Mouse (Mus musculus) urinary bladder, adult 2 months (tissue): ENCODE measurements at regions not wholly inside any gene's neighbourhood (a gene's known extent, or its start where the extent isn't known, plus 50 kb on each side); places are given as distances from the start of the nearest gene placed in this dataset.

Experiments used
- DNase-seq: peaks from one replicate; pipeline ENCODE4 v3.0.0; 2022; ENCODE audit warnings: low spot score

DNA sequence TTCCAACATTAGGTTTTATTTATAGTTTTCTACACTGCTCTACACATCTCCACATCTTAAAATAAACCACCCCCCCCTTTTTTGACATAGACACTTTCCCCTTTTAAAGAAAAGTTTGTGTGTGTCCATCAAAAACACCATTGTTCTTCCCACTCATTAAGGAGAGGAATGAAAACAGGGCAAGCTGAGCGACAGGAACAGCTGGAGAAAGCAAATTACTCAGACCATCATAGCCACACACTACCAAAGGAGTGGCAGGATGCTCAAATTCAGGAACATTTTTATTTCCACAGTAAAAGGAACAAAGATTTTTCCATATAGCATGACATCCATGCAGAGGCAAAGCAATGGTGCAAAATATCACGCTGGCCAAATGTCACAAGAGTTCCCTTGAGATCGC, 198.6 kb downstream of the Gm11361 start:
- DNase-seq, result no peak

DNA sequence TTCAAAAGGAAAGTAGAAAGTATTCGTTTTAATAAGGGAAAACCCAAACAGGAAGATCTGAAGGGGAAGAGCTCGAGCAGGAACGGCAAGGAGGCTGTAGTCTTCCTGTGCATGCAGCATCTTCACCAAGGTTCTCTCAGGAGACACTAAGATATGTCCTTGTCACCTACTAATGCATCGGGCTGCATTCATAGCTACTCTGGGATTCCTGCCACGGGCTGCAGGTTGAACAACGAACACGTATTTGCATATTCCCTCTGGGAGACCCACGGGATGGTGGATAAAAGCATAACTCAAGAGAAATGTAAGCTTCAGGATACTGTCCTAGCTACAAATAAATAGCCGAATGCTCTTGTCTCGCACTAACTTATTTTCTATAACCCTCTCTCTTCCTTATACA, 197.7 kb downstream of the Gm11361 start:
- no peak for DNase-seq

DNA sequence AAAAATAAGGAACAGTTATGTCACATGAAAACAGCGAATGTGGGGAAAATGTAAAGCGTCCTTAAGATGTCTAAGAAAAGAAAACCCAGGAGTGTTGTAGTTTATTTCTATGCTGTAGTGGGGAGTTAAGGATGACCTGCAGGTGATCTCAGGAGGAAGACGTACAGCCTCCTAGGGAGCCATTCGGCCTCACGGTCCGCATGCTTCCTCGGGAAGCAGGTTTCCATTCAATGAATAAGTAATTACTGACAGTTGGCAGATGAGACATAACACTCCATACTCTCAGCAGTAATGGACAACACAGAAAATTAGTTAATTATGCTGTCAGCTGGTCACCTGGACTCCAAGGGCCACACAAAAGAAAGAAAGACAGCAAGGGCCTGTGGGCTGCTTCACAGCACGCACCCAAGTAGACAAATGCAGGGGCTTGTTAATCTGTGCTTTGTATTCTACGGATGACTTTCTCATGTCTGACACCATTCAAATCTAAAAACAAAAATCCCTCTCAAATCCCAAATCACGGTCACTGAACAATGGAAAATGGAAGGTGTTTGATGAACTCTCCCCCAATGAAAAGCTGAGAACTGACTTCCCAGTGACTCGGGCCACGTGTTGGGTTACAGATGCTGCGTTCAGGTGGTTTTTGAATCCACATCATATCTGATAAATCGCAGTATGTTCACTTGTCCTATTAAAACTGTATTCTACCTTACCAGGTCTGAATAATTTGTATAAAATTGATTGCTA, 193.5 kb downstream of the Gm11361 start:
- no peak for DNase-seq

DNA sequence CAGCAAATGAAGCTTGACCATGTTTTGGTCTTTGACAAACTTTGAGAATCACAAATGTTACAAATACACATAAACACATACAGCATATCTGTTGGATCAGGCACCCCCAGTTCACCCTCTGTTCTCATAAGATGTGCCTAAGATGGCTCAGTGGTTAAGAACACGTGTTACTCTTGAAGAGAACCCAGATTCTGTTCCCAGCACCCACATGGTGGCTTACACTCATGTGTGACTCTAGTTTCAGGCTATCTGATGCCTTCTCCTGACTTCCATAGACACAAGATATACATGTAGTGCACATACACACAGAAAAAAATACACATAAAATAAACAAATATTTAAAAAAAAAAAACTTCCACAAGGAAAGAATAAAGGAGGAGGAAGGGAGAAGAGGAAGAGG, 191.7 kb downstream of the Gm11361 start:
- no peak for DNase-seq

DNA sequence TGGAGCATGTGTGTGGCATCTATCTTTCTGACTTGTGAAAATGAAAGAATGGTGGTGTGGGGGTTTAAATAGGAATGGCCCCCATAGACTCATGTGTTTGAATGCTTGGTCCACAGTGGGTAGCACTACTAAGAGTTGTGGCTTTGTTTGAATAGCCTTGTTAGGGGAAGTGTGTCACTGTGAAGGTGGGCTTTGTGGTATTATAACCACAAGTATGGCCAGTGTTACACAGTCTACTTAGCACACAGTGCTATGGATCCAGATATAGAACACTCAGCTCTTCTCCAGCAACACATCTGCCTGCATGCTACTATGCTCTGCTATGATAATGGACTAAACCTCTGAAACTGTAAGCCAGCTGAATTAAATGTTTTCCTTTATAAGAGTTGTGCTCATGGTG, 184.9 kb downstream of the Gm11361 start:
- no peak for DNase-seq

DNA sequence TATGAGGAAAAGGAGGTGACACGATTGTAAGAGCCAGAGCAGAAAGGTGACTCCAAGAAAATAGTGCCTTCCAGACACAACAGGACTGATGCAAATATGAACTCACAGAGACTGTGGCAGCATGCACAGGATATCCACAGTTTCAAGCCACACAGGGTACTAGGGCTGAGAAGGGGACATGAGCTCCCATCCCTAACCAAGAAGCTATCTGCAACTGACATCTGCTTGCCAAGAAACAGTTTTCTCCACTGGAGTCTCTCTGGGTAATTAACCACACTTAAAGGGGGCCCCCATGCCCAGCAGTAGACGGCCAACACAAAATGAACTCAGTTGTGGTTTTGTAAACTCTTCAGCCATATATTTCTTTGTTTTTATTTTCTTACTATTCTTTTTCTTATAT, 176.1 kb downstream of the Gm11361 start:
- no peak for DNase-seq

DNA sequence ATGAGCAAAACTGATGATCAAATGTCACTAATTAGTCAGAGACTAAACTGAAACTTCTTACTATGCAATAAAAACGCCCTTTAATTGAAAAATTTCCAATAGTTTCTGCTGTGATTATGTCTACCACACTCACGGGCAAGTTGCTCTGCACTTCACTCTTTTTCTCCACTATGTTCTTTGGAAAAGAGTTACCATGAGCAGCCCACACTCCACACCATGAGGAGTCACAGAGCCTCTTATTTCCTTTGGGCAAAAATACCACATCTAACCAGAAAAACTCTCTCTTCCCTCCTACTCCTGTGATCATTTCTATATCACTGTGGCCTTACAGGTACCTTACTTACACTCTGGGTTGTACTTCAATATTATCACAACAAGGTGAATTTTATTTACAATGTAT, 174.7 kb downstream of the Gm11361 start:
- DNase-seq, result no peak

DNA sequence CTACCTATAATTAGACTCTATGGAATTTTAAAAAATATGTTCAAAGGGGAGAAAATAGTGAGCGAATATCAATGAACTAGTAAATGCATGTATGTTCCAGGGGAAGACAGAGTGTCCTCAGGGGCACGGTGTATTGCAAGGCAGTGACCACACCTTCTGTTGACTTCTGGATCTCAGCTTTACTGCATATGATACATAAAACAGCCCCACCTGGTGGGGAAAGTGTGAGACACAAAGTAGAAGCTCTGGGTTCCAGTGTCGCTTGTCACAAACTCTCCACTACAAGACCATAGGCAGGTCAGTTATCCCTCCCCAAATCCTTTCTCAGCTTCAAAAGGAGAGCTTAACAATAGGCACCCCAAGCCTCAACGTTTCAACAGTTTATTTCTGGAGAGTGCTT, 168.8 kb downstream of the Gm11361 start:
- no peak for DNase-seq

DNA sequence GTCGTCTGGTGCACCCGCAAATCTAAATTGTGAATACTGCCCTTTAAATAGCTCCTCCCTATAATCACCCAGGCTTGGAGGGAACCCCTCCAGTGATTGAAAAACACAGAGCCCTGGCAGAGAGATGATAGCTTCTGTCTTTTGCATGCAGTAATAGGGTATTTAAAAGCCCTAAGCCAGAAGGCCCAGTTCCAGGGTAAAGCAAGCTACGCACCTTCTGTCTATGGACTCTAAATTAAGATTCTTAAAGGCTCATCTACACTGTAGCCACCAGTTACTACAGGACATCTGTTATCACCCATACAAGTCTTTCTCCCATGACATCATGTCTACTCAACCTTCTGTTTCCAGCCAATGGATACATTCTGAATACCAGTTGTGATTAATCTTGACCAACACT, 167.8 kb downstream of the Gm11361 start:
- DNase-seq, result no peak

DNA sequence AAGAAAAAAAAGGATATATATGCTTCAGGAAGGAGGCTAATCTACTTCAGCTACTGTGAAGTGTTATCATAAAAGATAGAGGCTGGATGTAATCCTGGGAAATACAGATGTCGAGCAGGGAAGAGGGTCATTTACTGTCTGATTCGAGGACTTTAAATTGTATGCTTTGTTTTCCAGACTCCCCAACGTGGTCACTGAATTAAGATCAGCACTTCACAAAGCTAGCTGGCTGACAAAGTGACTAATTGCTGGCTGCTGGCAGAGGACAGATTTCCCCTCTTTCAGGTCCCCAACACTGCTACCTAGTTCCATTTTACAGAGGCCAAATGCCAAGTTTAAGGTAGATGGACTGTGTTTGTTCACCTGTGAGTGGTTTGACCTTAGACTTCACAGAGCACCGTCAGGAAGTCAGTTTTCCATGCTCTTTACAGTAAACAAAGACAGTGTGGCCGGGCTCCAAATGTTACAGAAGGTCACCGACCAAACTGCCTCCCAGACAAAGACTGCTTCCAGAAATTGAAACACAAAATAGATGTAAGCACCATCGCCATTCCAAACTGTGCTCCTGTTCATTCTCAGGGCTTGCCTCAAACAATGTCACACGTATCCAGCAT, 167.2 kb downstream of the Gm11361 start:
- no peak for DNase-seq

DNA sequence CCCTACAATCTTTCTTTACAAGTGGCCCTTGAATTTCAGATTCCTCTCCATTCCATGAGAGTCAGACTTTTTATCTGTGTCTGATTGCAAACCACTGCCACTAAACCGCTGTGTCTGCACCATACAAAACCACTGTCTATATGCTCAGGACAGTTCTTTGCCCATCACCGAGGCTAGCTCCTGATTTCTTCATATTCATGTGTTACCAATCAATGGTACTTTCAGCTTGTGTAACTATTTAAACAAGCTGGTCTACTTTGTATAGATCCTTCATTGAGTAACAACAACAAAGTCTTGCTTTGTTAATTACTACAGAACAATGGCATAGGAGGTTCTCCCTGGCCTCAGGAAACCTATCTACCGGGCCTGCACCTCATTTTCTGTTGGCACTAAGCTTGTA, 164.0 kb downstream of the Gm11361 start:
- no peak for DNase-seq

DNA sequence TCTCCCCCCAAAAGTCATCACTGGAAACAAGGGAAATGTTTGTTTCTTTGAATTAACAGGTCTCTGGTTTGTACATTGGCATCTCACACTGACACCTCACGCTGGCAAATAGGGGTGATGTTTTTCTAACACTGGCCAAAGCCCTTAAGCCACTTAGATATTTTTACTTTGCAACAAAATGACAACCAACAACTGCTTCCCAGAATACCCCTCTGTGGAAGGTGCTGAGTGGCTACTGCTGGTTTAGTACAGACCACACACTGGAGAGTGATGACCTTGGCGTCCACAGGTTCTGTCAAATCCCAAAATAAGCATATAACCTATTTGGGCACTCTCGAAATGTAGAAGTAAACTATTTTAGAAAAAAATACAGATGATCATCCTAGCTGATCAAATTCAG, 163.3 kb downstream of the Gm11361 start:
- no peak for DNase-seq

DNA sequence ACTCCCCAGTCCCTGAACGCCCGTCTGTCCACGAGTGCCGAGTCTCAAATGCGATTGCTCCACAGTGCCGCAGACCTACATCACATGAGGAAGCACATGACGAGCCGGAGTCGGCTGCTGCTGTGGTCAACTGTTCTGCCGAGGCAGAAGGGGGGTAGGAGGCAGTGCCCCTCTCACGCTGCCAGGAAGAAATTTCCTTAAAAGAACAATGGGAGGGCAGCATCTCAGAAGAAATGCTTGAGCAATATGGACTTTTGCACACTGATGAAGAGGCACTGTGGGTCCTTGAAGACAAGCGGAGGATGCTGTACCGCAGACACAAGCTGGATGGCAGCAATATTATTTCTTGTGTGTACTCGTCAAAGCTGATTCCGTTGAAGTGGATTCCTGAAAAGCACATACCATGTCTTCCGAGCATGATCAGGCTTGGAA, 162.6 kb downstream of the Gm11361 start:
- DNase-seq, result no peak

DNA sequence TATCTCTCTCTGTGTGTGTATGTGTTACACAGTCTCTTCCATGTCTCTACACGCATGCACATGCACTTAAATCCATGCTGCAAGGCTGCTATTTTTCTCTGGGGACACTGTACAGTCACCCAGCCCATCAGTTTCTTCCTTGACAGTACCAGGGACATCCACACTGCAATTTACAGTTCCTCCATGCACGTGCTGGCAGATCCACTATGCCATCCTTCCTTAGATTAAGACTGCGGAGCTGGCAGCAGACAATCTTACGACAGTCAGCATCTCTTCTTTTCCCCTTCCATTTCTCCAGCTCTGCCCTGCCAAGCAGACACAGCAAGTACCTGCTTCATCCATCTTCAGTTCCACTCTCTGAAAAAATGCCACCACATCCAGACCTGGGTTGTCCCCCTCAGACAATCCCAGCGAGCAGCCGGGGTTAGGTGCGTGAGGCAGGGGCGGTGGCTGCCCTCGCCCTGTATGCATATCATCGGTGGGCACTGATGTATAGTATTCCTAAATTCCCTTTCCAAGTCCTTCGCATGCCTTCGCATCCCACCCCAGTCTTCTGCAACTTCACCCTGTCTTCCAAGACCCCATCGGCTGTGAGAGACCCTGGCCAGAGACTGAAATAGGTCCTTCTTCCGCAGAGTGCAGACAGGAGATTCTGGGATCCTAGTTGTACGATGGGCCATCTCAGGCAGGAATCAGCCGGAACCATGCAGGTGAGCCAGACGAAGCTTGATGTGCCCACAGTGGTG, 161.8 kb downstream of the Gm11361 start:
- no peak for DNase-seq

DNA sequence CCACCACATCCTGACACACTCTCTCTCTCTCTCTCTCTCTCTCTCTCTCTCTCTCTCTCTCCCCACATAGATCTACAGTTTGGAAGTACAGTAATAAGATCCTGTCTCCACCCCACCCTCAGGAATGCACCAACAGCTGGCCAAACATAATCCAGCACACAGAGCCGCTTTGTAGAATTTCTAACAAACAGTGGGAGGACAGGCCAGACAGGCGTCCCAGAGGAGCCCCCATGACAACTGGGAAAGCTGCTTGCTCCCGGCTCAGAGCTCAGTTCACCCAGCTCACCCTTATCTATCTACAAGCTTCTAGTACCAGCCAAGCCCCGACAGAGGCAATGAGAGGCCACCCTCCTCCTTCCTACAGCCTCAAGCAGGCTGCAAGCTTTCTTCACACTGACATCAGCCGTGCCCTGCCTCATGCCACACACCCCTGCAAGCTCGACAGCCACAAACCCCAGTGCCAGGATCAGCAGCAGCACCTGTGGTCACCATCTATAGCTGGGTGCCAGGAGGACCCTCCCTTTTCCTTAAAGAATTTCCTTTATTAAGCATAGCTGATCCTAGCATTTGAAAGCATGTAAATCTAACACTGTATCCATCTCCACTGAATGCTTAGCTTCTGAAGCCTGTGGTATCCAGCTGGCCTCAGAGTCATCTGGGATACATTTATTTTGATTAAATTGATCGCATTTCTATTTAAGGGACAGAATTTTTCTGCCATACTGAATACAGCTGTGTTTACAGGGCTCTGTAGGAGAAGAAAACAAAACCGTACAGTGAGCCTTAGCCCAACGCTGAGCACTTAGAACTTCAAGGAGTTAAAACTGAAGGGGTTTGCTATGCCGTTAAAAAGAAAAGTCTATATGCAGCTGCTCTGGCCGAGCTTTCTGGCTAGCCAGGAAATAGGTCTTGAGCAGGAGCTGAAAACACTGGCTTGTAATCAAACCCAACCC, 160.9 kb downstream of the Gm11361 start:
- no peak for DNase-seq

DNA sequence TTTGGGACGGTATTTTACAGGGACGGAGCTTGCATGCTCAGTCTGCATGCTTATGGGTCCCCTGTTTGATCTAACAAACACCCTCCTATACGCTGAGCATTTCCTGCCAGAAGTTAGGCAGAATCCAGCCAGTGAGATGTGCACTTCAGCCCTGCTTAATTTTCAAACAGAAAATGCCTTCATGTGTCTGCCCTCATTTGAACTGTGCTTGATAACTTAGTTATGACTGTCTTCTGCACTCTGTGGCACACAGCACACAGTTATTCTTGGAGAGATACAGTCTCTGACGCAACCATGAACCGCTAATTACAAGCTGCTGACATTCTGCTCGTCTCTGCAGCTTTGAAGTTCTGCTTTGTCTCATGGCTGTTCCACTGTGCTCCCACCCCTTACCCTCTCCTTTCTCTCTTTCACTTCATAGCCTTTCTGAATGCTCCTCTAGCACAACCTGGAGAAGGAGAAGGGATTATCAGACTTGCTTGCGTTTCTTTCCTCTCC, 160.2 kb downstream of the Gm11361 start:
- no peak for DNase-seq

DNA sequence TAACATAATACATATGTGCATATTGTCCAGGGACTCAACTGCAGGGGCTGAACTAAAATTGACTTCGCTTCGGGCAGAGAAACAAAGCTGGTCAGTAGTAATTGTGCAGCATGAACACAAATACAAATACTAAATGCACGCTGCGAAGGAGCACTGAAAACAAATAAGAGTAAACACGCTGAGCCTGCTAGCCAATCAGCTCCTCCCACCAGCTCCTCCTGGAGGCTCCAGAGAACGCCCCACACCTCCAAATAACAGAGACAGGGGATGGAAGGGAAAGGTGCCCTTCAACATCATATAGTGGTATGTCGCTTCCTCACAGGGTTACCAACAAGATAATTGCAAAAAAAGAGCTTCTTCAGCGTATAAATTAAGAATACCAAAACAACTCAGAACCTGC, 159.6 kb downstream of the Gm11361 start:
- no peak for DNase-seq

DNA sequence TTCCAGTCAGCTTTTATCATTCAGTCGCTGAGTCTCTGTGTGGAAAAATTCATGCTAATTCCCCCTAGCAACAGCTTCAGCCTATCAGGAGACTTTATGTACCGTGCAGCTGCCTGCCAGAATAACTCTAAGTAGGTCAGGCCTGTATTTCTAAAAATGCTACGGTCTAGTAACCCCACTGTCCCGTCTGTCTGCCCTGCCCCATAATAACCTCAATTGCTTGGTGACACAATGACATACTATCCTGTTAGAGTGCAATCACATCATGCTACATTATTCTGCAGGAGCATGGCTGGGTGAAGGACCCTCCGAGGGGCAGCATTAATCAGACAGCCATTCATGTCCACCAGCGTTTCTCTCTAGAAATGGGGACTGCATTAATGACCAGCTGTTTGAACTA, 158.9 kb downstream of the Gm11361 start:
- DNase-seq, result no peak

DNA sequence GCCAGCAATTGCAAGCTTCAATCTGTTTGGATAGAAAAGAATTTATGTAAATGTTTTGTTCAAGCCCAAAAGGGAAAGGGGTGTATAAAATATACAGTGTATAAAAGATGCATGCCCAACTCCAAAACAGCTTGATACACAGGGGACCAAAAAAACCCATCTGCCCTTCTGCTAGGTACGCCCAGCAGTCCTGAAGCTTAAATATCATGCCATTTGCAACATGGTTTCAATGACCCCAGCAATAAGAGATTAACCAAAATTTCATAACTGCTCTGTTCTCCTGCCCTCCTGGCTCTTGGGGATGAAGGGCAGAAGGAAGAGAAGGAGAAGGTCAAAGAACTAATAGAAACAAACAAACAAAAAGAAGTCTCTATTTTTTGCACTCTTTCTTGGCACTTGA, 158.4 kb downstream of the Gm11361 start:
- DNase-seq, result no peak

DNA sequence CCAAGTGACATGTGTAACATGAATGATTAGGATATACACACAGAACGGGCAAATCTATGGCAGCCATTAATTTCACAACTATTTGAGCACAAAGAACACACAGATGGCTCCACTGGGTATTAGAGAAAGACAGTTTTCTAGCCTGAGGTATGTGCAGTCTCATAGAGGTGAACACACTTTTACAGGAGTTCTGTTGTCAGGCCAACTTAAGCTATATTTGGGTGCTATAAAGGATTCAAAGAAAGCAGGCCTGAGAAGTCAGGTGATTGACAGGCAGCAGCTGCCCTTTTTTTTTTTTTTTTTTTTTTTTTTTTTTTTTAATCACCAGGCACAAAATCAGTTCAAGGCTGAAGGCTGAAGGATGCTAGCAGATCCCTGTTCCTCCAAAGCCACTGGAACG, 153.0 kb downstream of the Gm11361 start:
- DNase-seq, result no peak

DNA sequence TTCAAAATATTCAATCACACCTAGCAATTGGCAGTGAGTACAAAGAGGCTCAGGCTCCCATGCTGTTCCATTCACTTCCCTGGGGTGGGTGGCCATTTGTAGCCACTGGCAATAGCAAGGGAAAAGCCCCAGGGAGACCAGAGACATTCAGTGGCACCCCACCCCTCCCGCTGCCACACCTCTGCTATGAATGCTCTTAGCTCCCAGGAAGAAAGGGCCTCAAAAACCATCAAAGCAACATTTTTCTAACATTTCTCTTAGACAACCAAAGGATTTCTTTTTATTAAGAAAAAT, 152.2 kb downstream of the Gm11361 start:
- DNase-seq, result no peak
